Mouse (Mus musculus) embryonic facial prominence, embryonic 11.5 days (tissue): Measurements from ENCODE around the gene Bysl. TPM values are rescaled to one million over a fixed set of nuclear protein-coding genes. Genes with fewer than 3 reads are reported as not detected.
"Not testable (repeated sequence)": the region's sequence is repeated elsewhere in the genome, so short reads cannot be mapped to it uniquely, and the experiment has no call there.

Experiments used
- ATAC-seq: fragments of 200-750 bp; cut with Nextera tagmentation; replicated peaks from 2 replicates; pipeline ENCODE4 v1.8.0; 2017; ENCODE audit warnings: low read depth; ENCODE audit not compliant: insufficient number of reproducible peaks, low FRiP score, low TSS enrichment
- DNase-seq: peaks from one replicate; pipeline ENCODE4 v3.0.0-alpha.2; 2015; ENCODE audit warnings: low spot score
- H3K27ac ChIP-seq: fragments of 300-500 bp; sonication (generic); replicated peaks from 2 replicates; pipeline ENCODE4 v1.5.1; 2014; ENCODE audit warnings: mild to moderate bottlenecking, low read depth, low read length, control low read depth
- H3K27me3 ChIP-seq: fragments of 300-500 bp; sonication (generic); 2 replicates; pipeline ENCODE4 v1.6.1; 2014; ENCODE audit warnings: mild to moderate bottlenecking, low read length, moderate library complexity, mixed read lengths; ENCODE audit not compliant: control insufficient read depth, insufficient read depth
- H3K36me3 ChIP-seq: fragments of 300-500 bp; sonication (generic); replicated peaks from 2 replicates; pipeline ENCODE4 v1.6.1; 2014; ENCODE audit warnings: low read depth, mild to moderate bottlenecking, low read length, moderate library complexity, mixed read lengths; ENCODE audit not compliant: control insufficient read depth, insufficient read depth
- H3K4me1 ChIP-seq: fragments of 300-500 bp; sonication (generic); 2 replicates; pipeline ENCODE4 v1.6.1; 2014; ENCODE audit warnings: low read length, mixed read lengths; ENCODE audit not compliant: control insufficient read depth, insufficient read depth
- H3K4me2 ChIP-seq: fragments of 300-500 bp; sonication (generic); 2 replicates; pipeline ENCODE4 v1.6.1; 2014; ENCODE audit warnings: low read depth, mild to moderate bottlenecking, control low read depth, low read length, moderate library complexity
- H3K4me3 ChIP-seq: fragments of 300-500 bp; sonication (generic); 2 replicates; pipeline ENCODE4 v1.5.1; 2014; ENCODE audit warnings: low read depth, low read length, control low read depth
- H3K9ac ChIP-seq: fragments of 300-500 bp; sonication (generic); replicated peaks from 2 replicates; pipeline ENCODE4 v1.6.1; 2014; ENCODE audit warnings: mild to moderate bottlenecking, control low read depth, low read length
- H3K9me3 ChIP-seq: fragments of 300-500 bp; sonication (generic); replicated peaks from 2 replicates; pipeline ENCODE4 v1.6.1; 2016; ENCODE audit warnings: mild to moderate bottlenecking, low read length, inconsistent platforms, mixed read lengths; ENCODE audit not compliant: control insufficient read depth
- WGBS: fragments of 180-500 bp; shearing (Covaris S2); extraction: QIAGEN DNeasy Blood & Tissue Kit; methylation state at CpG from one replicate; pipeline ENCODE4 v1.1.7; 2014; 5-methylcytosine and 5-hydroxymethylcytosine counted together
- polyA plus RNA-seq: library from polyadenylated mRNA; unstranded; fragments of >200 nt; fragmentation: Nextera tagmentation; extraction: Ambion mirVana; gene quantifications from 2 replicates; pipeline ENCODE4 v1.2.1, GENCODE M21; 2014

The Bysl gene
- polyA plus RNA-seq, 1 experiment from 2014 or later: 30.4 TPM

DNA sequence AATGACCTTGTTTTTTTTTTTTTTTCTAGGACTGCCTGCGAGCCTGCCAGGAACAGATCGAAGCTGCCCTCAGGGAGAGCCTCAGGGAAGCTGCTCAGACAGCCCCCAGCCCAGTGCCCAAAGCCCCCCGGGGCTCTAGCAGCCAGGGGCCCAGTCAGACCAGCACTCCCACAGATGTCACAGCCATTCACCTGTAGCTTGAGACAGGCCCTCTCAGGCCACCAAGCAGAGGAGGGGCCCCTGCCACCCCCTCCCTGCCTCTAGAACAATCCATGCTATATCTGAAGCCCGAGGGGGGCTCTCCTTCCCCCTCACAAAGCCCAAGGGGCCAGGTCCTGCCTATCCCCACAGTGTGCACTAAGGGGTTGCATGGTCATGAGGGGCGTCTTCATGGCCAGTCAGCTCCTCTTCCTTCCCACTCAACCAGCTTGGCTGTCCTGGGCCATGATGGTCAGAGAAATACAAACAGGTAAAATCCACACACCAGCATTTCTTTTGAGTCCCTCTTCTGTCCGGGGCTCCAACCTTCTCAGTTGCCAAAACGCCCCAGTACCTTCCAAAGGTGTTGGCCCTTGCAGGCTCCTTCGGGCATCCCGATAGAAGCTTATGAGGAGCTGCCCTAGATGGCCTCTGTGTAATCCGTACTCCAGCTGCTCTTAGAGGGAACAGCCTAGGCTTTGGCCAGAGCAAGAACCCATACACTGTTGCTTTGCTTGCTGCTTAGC is 12.6 kb downstream of the Bysl start:
- not testable (repeated sequence) for H3K27ac ChIP-seq, H3K4me2 ChIP-seq, H3K27me3 ChIP-seq, H3K9ac ChIP-seq, H3K4me3 ChIP-seq, ATAC-seq, DNase-seq, H3K4me1 ChIP-seq, H3K9me3 ChIP-seq
- WGBS: 81% methylated on average over 10 of the region's 10 CpGs
- H3K36me3 ChIP-seq: peaks cover 11% of the 10 kb centered on the region; the same call in 1 of the 2 replicates

GRCm38 (mm10) chr17:47597838-47598579 is 13.3 kb downstream of the Bysl start:
- ATAC-seq (no peak), DNase-seq (peak; percentile 50)
- WGBS: 27% methylated on average over 10 of the region's 10 CpGs
- H3K9me3 ChIP-seq: no peaks in the 10 kb centered on the region
- no peak overlapping the region for H3K4me2 ChIP-seq
- H3K4me1 ChIP-seq: peaks cover 6% of the 10 kb centered on the region; the same call in 1 of the 2 replicates
- H3K27me3 ChIP-seq: no peaks in the 10 kb centered on the region
- H3K27ac ChIP-seq: no peak overlapping the region; the same call in 1 of the 2 replicates
- H3K4me3 ChIP-seq: no peak overlapping the region
- no peak overlapping the region for H3K9ac ChIP-seq
- peaks cover 11% of the 10 kb centered on the region; the same call in 1 of the 2 replicates for H3K36me3 ChIP-seq

- H3K4me3 ChIP-seq: no peak overlapping the region
- H3K9me3 ChIP-seq: no peaks in the 10 kb centered on the region
- no peak for ATAC-seq
- peaks cover 6% of the 10 kb centered on the region; the same call in 1 of the 2 replicates for H3K4me1 ChIP-seq
- peak overlapping the region; percentile 96; the same call in 1 of the 2 replicates for H3K27ac ChIP-seq
- H3K4me2 ChIP-seq: no peak overlapping the region
- H3K36me3 ChIP-seq: peaks cover 11% of the 10 kb centered on the region; the same call in 1 of the 2 replicates
- WGBS: 67% methylated on average over 13 of the region's 13 CpGs
- H3K27me3 ChIP-seq: no peaks in the 10 kb centered on the region
- DNase-seq: no peak
- H3K9ac ChIP-seq: peak overlapping the region; percentile 37
These were observed 14.0 kb downstream of the Bysl start for GRCm38 (mm10) chr17:47597261-47597660.

DNA sequence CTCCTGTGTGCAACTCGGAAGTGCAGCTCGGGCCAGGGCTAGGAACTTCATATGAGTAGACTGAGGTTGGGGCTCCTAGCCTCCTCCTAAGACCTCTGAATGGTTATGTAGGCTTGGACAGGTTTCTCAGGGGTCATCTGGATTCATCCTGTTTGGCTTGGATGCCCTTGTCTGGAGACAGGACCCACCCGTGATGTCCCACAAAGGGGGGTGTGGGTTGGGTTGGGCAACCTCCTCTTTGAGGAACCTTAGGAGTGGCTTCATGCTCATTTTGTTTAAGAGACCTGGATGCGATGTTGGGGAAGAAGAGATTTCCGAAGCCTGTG is 14.5 kb downstream of the Bysl start:
- Histone ChIP-seq H3K4me3 (peak overlapping the region; percentile 86), H3K27ac (peak overlapping the region; percentile 96), H3K4me2 (peak overlapping the region; percentile 84), H3K9ac (peak overlapping the region; percentile 89), H3K4me1 (peaks cover 6% of the 10 kb centered on the region; the same call in 1 of the 2 replicates), H3K9me3 (no peaks in the 10 kb centered on the region), H3K27me3 (no peaks in the 10 kb centered on the region), H3K36me3 (peaks cover 11% of the 10 kb centered on the region; the same call in 1 of the 2 replicates)
- 77% methylated on average over 5 of the region's 5 CpGs for WGBS
- DNase-seq (no peak), ATAC-seq (no peak)

DNA sequence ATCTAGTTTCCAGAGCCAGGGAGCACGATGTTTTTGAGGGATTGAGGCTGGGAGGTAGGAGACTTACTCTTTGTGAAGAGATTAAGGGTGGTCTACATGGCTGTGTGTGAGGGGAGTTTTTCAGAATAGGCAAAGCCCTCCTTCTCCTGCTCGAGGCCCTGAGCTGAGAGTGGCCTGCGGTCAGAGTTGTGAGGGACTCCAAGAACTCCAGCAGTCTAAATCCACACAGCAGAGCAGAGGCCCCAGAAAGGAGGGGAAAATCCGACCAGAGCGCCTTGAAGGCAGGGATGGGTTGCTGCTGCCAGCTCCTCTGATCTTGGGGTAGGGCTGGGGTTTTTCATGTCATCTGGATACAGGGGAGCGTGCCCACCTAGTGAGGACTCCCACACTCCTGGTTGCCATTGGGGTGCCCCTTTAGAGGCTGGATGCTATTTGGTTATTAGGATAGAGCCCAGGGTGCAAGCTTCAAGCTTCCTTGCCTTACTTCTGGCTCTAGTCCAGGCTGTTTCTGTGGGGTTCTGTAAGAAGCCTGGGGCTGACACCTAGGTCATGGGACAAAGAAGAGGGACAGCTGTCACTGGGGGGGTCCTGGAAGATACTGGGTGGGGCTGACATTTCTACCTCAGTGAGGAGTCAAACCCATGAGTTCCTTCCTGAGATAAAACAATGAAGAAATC is 15.0 kb downstream of the Bysl start:
- 29% methylated on average over 6 of the region's 6 CpGs for WGBS

DNA sequence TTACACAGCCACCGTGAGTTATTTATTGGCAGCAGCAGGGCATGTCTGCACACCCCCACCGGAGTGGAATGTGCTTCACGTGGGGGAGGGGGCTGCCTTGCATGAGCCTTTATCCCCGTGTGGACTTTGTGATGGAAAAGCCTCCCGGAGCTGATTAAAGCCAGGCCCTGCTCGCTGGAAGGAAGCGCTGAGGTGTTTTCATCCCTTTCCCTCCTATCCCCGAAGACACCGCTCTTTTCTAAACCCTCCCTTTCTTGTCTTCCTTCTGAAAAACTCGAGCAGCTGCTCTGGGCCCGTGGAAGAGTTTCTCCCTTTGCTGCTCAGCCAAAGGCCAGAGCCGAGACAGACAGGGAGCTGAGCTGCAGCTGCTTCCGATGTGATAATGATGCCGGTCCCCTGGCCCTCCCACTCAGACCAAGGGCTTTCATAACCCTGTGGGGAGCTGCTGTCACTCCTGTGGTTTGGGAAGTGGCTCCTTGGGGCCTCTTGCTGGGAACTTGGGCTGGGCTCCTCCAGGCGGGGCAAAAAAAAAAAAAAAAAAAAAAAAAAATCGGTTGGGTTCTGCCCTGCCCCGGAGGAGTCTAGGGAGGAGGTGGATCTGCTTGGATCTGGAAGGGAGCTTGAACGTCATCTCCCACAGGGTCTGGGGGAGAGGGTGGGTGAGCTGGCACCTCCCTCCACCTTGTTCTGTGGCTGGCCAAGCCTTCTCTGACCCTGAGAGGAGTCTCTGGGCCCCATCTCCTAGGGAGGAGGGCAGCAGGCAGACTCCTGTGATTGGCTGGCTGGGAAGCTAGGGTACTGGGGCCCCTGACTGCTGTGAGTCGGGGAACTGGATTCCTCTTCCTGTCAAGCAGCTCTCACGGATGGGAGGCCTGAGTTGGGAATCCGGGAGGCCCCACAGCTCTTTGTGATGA is 15.8 kb downstream of the Bysl start:
- H3K36me3 ChIP-seq: peaks cover 2% of the 10 kb centered on the region; the same call in 1 of the 2 replicates
- ATAC-seq (peak; percentile 67), DNase-seq (peak; percentile 89)
- no peaks in the 10 kb centered on the region for H3K9me3 ChIP-seq
- H3K27ac ChIP-seq: peak overlapping the region; percentile 96
- peaks cover 6% of the 10 kb centered on the region; the same call in 1 of the 2 replicates for H3K4me1 ChIP-seq
- H3K27me3 ChIP-seq: no peaks in the 10 kb centered on the region
- H3K4me2 ChIP-seq: peak overlapping the region; percentile 84
- WGBS: under 1% methylated on average over 20 of the region's 21 CpGs
- H3K4me3 ChIP-seq: peak overlapping the region; percentile 86
- H3K9ac ChIP-seq: peak overlapping the region; percentile 89

More for the DNA sequence above, 15.0 kb downstream of the Bysl start:
- Histone ChIP-seq H3K4me1 (peaks cover 6% of the 10 kb centered on the region; the same call in 1 of the 2 replicates), H3K27ac (peak overlapping the region; percentile 96), H3K36me3 (peaks cover 8% of the 10 kb centered on the region; the same call in 1 of the 2 replicates), H3K4me2 (peak overlapping the region; percentile 84), H3K9ac (peak overlapping the region; percentile 89), H3K27me3 (no peaks in the 10 kb centered on the region), H3K9me3 (no peaks in the 10 kb centered on the region), H3K4me3 (peak overlapping the region; percentile 86)
- DNase-seq: no peak
- ATAC-seq: no peak; the same call in 1 of the 2 replicates

DNA sequence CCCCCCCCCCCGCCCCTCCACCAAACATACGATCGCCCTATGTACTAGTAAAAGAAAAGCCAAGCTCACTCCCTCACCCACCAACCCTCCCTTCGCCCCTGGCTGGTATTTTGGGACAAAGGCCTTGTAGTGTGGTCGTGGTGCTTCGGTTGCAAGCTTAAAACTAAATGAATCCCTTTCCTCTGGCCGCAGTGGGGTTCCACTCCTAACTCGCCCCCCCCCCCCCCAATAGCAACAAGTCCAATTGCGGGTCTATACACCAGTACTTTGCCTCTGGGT is 16.4 kb downstream of the Bysl start:
- under 1% methylated on average over 6 of the region's 9 CpGs for WGBS
- ATAC-seq: no peak

More for the DNA sequence above, 16.4 kb downstream of the Bysl start:
- peak overlapping the region; percentile 86 for H3K4me3 ChIP-seq
- H3K27ac ChIP-seq: peak overlapping the region; percentile 96
- peaks cover 2% of the 10 kb centered on the region; the same call in 1 of the 2 replicates for H3K36me3 ChIP-seq
- peak overlapping the region; percentile 89 for H3K9ac ChIP-seq
- H3K4me1 ChIP-seq: peaks cover 6% of the 10 kb centered on the region; the same call in 1 of the 2 replicates
- DNase-seq: peak; percentile 38
- peak overlapping the region; percentile 84 for H3K4me2 ChIP-seq
- H3K9me3 ChIP-seq: no peaks in the 10 kb centered on the region
- no peaks in the 10 kb centered on the region for H3K27me3 ChIP-seq
